Mouse (Mus musculus) spleen, postnatal 36 days (tissue): ENCODE results near the gene Tiam2.

Experiments used
- DNase-seq, 2 experiments: peaks; one replicate each; pipeline ENCODE4 v3.0.0; 2022; ENCODE audit warnings: low spot score in 2 of 2, mixed read lengths in 1 of 2

Tiam2 gene

GRCm38 (mm10) chr17:3560534-3560933, 234.2 kb downstream of the Tiam2 start:
- no peak for DNase-seq

GRCm38 (mm10) chr17:3562405-3562804, 236.0 kb downstream of the Tiam2 start:
- peak; percentile 4 to 8 for DNase-seq

- no peak for DNase-seq
These were observed 244.5 kb downstream of the Tiam2 start for GRCm38 (mm10) chr17:3570876-3571275.
